Mouse (Mus musculus) inflammation-experienced regulatory T-cells, adult 6 months (primary cell): ENCODE data around the gene Ugt1a6a. TPM values are rescaled to one million over a fixed set of nuclear protein-coding genes. Genes with fewer than 3 reads are reported as not detected.
"Not testable (repeated sequence)": the region's sequence is repeated elsewhere in the genome, so short reads cannot be mapped to it uniquely, and the experiment has no call there.

Experiments used
- ATAC-seq: one replicate; pipeline ENCODE4 v1.8.0; 2017
- polyA plus RNA-seq, 3 experiments: library from polyadenylated mRNA; unstranded; fragments of 100-300 nt; shearing (Covaris generic); gene quantifications; one replicate each; pipeline ENCODE4 v1.2.1; 2017

Gene Ugt1a6a
- polyA plus RNA-seq, 3 experiments from 2014 or later = 0.19 to 0.98 TPM; not detected in 1

GRCm38 (mm10) chr1:88135229-88135904 is 758 bp downstream of the Ugt1a6a start:
- ATAC-seq = not testable (repeated sequence)

GRCm38 (mm10) chr1:88136646-88137045 is 2.0 kb downstream of the Ugt1a6a start:
- ATAC-seq = no peak

GRCm38 (mm10) chr1:88137264-88137663 is 2.7 kb downstream of the Ugt1a6a start:
- no peak for ATAC-seq

- no peak for ATAC-seq
Measured at GRCm38 (mm10) chr1:88138145-88138544, 3.5 kb downstream of the Ugt1a6a start.

- ATAC-seq = not testable (repeated sequence)
Measured at GRCm38 (mm10) chr1:88140492-88140891, 5.9 kb downstream of the Ugt1a6a start.

- ATAC-seq = not testable (repeated sequence)
Measured at GRCm38 (mm10) chr1:88143966-88144675, 9.5 kb downstream of the Ugt1a6a start.

- ATAC-seq = not testable (repeated sequence)
Measured at GRCm38 (mm10) chr1:88145278-88145677, 10.7 kb downstream of the Ugt1a6a start.

- not testable (repeated sequence) for ATAC-seq
Measured at GRCm38 (mm10) chr1:88150133-88150532, 15.5 kb downstream of the Ugt1a6a start.

- no peak for ATAC-seq
Measured at GRCm38 (mm10) chr1:88158430-88158829, 23.8 kb downstream of the Ugt1a6a start.

GRCm38 (mm10) chr1:88165711-88166110 is 31.1 kb downstream of the Ugt1a6a start, which contains the start of gene Ugt1a5:
Ugt1a5 (plus strand) TSS chr1:88166012.
- no peak for ATAC-seq

- not testable (repeated sequence) for ATAC-seq
Measured at GRCm38 (mm10) chr1:88172190-88172589, 37.6 kb downstream of the Ugt1a6a start.

- ATAC-seq = no peak
Measured at GRCm38 (mm10) chr1:88179657-88180056, 45.0 kb downstream of the Ugt1a6a start.

GRCm38 (mm10) chr1:88186325-88186935 is 51.8 kb downstream of the Ugt1a6a start:
- ATAC-seq = no peak

GRCm38 (mm10) chr1:88192136-88192535 is 57.5 kb downstream of the Ugt1a6a start:
- no peak for ATAC-seq

- ATAC-seq = no peak
Measured at GRCm38 (mm10) chr1:88195687-88196086, 61.1 kb downstream of the Ugt1a6a start.

GRCm38 (mm10) chr1:88197443-88197842 is 62.8 kb downstream of the Ugt1a6a start:
- no peak for ATAC-seq

GRCm38 (mm10) chr1:88199996-88200395 is 65.4 kb downstream of the Ugt1a6a start:
- no peak for ATAC-seq

- ATAC-seq = no peak
Measured at GRCm38 (mm10) chr1:88200456-88200855, 65.8 kb downstream of the Ugt1a6a start, which contains the start of gene Ugt1a2. Ugt1a2 (plus strand) TSS chr1:88200601.

GRCm38 (mm10) chr1:88205294-88205922 is 70.8 kb downstream of the Ugt1a6a start, which contains the start of gene Dnajb3:
Dnajb3 (minus strand) TSS chr1:88205782.
- peak; percentile 65 for ATAC-seq

- no peak for ATAC-seq
Measured at GRCm38 (mm10) chr1:88206843-88207479, 72.4 kb downstream of the Ugt1a6a start.

- ATAC-seq = no peak
Measured at GRCm38 (mm10) chr1:88211812-88212211, 77.2 kb downstream of the Ugt1a6a start, which contains the start of gene Ugt1a1. Ugt1a1 (plus strand) TSS chr1:88211959.
